Mouse (Mus musculus) adrenal gland, postnatal 36 days (tissue): ENCODE results near the gene Olfr1002. TPM values are rescaled to one million over a fixed set of nuclear protein-coding genes. Genes with fewer than 3 reads are reported as not detected.
"Not testable (repeated sequence)": the region's sequence is repeated elsewhere in the genome, so short reads cannot be mapped to it uniquely, and the experiment has no call there.

Experiments used
- DNase-seq, 2 experiments: peaks; one replicate each; pipeline ENCODE4 v3.0.0; 2021; ENCODE audit warnings: mixed read lengths in 1 of 2
- long read RNA-seq, 2 experiments: library from polyadenylated mRNA; stranded (forward); transcript quantifications; one replicate each; pipeline ENCODE4 v2.0.0; 2021; ENCODE audit warnings: borderline sequencing depth in 2 of 2
- total RNA-seq, 2 experiments: library from RNA; stranded (reverse); gene quantifications; 2 replicates each; pipeline ENCODE4 v1.2.3; 2021

Gene Olfr1002
- total RNA-seq = not detected
- long read RNA-seq, experiment 1 = 0 reads
- long read RNA-seq, experiment 2 = 0 reads

- no peak for DNase-seq
Observed at GRCm38 (mm10) chr2:85650604-85651003, at the start of gene Olfr1002. Olfr1002 (minus strand) TSS chr2:85650704.

DNA sequence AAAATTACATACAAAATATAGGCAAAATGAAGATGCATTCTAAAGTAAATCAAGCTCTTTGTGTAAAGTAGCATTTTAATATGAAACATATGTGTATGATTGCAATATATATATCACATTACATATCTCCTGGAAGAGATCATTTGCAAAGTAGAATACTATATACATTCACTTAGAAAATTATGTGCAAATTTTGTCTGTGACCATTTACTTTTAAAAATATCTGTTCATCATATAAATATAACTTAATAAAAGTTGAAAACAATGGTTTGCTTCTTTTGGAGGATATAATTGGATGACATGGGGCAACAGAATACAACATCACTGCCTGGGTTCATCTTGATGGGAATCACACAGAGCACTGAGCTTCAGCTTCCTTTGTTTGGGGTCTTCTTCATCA, 38.6 kb upstream of the Olfr1002 start, which contains the start of gene Olfr1008:
Gene Olfr1008, plus strand, starts transcription at position 301 of the 400 bp plus-strand sequence.
- DNase-seq = no peak

- DNase-seq = no peak
Observed at GRCm38 (mm10) chr2:85678667-85679066, 28.2 kb upstream of the Olfr1002 start, which contains the start of gene Olfr1006. Olfr1006 (minus strand) TSS chr2:85678767.

DNA sequence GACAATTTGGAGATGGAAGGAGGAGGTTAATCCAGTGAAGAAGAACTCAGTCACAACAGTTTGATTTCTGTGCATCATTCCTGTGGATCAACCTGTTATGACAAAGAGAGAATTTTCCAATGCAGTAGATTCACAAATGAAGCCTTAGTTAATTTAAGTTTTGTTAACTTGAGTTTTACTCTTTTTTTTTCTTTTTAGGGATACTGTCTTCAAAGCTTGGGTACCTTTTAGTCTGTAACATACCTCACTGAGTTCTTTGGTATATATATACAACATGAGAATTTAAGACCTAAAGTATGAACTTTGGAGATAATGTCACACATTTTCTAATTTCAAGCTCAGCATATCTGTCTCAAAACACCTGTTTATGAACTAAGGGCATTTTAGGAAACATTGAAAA, 13.9 kb upstream of the Olfr1002 start, which contains the start of gene Olfr154:
Gene Olfr154, minus strand, starts transcription at position 101 of the 400 bp plus-strand sequence.
- DNase-seq = not testable (repeated sequence)

- no peak for DNase-seq
Observed at GRCm38 (mm10) chr2:85611803-85612202, 38.7 kb downstream of the Olfr1002 start, which contains the start of gene Olfr1000. Olfr1000 (minus strand) TSS chr2:85611903.

Other genes starting within 250 kb of the Olfr1002 start
- not detected for gene Olfr992, start 241.2 kb downstream of the Olfr1002 start, total RNA-seq
- not detected for gene Olfr993, start 235.8 kb downstream of the Olfr1002 start, total RNA-seq
- not detected for gene Olfr994, start 214.3 kb downstream of the Olfr1002 start, total RNA-seq
- not detected for gene Olfr995, start 207.1 kb downstream of the Olfr1002 start, total RNA-seq
- under 1 TPM; 0.26 to 0.33 TPM for gene 4833423E24Rik, start 131.7 kb downstream of the Olfr1002 start, total RNA-seq
- not detected for gene Olfr996, start 71.5 kb downstream of the Olfr1002 start, total RNA-seq
- gene Olfr998, start 61.8 kb downstream of the Olfr1002 start, total RNA-seq = not detected
- gene Olfr1000, start 38.8 kb downstream of the Olfr1002 start, total RNA-seq = not detected
- gene Olfr154, start 13.8 kb upstream of the Olfr1002 start, total RNA-seq = not detected
- gene Olfr1006, start 28.1 kb upstream of the Olfr1002 start, total RNA-seq = not detected
- gene Olfr1008, start 38.7 kb upstream of the Olfr1002 start, total RNA-seq = not detected
- not detected for gene Olfr1009, start 64.7 kb upstream of the Olfr1002 start, total RNA-seq
- not detected for gene Olfr1012, start 112.1 kb upstream of the Olfr1002 start, total RNA-seq
- under 1 TPM in 1 of 2 experiments, not detected in 1; 0.07 TPM for gene Olfr1013, start 116.4 kb upstream of the Olfr1002 start, total RNA-seq
- gene Olfr1014, start 122.0 kb upstream of the Olfr1002 start, total RNA-seq = not detected
- not detected for gene Olfr1015, start 131.3 kb upstream of the Olfr1002 start, total RNA-seq
- not detected for gene Olfr1016, start 151.8 kb upstream of the Olfr1002 start, total RNA-seq
- not detected for gene Olfr1018, start 167.8 kb upstream of the Olfr1002 start, total RNA-seq
- gene Olfr1019, start 194.8 kb upstream of the Olfr1002 start, total RNA-seq = not detected
- not detected for gene Olfr1020, start 196.3 kb upstream of the Olfr1002 start, total RNA-seq
- gene Olfr1022, start 217.9 kb upstream of the Olfr1002 start, total RNA-seq = not detected
- gene Olfr1023, start 234.9 kb upstream of the Olfr1002 start, total RNA-seq = not detected